Mouse (Mus musculus) midbrain, postnatal 0 days (tissue): ENCODE measurements at regions not wholly inside any gene's neighbourhood (a gene's known extent, or its start where the extent isn't known, plus 50 kb on each side); places are given as distances from the start of the nearest gene placed in this dataset.

ENCODE experiments used
- ATAC-seq: fragments of 200-750 bp; cut with Nextera tagmentation; 2 replicates; pipeline ENCODE4 v1.8.0; 2017; ENCODE audit warnings: moderate number of reproducible peaks, mild to moderate bottlenecking, moderate TSS enrichment, moderate library complexity; ENCODE audit not compliant: low FRiP score
- DNase-seq: peaks from one replicate; pipeline ENCODE4 v3.0.0-alpha.2; 2015; ENCODE audit warnings: low spot score
- H3K27ac ChIP-seq: fragments of 300-500 bp; sonication (generic); 2 replicates; pipeline ENCODE4 v1.5.1; 2014; ENCODE audit warnings: low read depth, mild to moderate bottlenecking, low read length, mixed read lengths
- H3K27me3 ChIP-seq: fragments of 300-500 bp; sonication (generic); 2 replicates; pipeline ENCODE4 v1.6.1; 2014; ENCODE audit warnings: low read length, control low read depth, mixed read lengths; ENCODE audit not compliant: insufficient read depth
- H3K36me3 ChIP-seq: fragments of 300-500 bp; sonication (generic); 2 replicates; pipeline ENCODE4 v1.6.1; 2014; ENCODE audit warnings: low read length, control low read depth, mixed read lengths; ENCODE audit not compliant: insufficient read depth
- H3K4me1 ChIP-seq: fragments of 300-500 bp; sonication (generic); 2 replicates; pipeline ENCODE4 v1.6.1; 2014; ENCODE audit warnings: mild to moderate bottlenecking, control low read depth, antibody characterized with exemption, low read length, mixed read lengths; ENCODE audit not compliant: insufficient read depth
- H3K4me2 ChIP-seq: fragments of 300-500 bp; sonication (generic); 2 replicates; pipeline ENCODE4 v1.6.1; 2014; ENCODE audit warnings: low read depth, mild to moderate bottlenecking, low read length, mixed read lengths; ENCODE audit not compliant: poor library complexity, severe bottlenecking
- H3K4me3 ChIP-seq: fragments of 300-500 bp; sonication (generic); 2 replicates; pipeline ENCODE4 v1.5.1; 2014; ENCODE audit warnings: low read depth, mild to moderate bottlenecking, low read length, moderate library complexity
- H3K9ac ChIP-seq: fragments of 300-500 bp; sonication (generic); replicated peaks from 2 replicates; pipeline ENCODE4 v1.6.1; 2014; ENCODE audit warnings: mild to moderate bottlenecking, low read length, moderate library complexity, mixed read lengths; ENCODE audit not compliant: poor library complexity, severe bottlenecking
- H3K9me3 ChIP-seq: fragments of 300-500 bp; sonication (generic); 2 replicates; pipeline ENCODE4 v1.6.1; 2016; ENCODE audit warnings: low read length, control low read depth
- CTCF ChIP-seq: IDR thresholded peaks from 2 replicates; pipeline ENCODE4 v1.5.1; 2016; ENCODE audit warnings: antibody characterized with exemption, mild to moderate bottlenecking
- WGBS: fragments of 180-500 bp; shearing (Covaris S2); extraction: QIAGEN DNeasy Blood & Tissue Kit; methylation state at CpG from one replicate; pipeline ENCODE4 v1.1.7; 2014; 5-methylcytosine and 5-hydroxymethylcytosine counted together

DNA sequence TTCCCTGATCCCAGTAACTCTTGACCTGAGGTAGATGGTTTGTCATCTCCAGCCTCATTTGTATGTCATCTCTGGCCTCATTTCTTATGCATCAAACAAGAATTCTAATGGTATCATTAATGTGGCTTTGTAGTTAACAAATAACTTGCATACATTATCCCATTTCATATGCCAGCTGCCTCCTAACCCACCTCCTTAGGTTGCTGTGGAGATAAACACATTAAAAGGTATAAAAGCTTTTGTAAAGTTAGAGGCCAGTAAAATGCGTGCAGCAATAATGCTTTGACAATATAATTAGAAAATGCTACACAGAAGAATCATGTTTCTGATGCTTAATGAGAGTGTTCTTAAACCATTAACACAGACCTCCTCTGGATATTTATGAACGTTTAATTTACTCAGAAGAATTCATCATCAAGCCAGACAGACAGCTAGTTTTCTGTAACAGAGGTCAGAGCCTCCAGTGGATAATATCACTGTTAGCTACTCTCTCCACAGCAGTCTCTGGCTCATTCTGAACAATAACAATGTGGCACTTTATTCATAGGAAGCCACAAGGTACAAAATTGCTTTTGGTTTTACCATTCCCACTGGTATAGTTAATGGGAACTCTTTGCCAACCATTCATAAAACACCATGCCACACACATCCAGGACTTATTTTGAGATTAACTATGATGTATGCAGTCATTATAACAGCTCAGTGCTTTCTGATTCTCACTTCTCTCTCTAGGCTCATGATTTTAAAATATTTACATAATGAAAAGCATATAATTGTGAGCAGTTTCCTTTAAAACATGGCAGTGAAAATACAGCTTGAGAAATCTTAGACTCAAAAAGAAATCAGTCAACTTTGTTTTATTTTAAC lies 264.2 kb upstream of the Gm11114 start:
- WGBS = 45% methylated on average over 2 of the region's 2 CpGs
- DNase-seq = peak; percentile 16

DNA sequence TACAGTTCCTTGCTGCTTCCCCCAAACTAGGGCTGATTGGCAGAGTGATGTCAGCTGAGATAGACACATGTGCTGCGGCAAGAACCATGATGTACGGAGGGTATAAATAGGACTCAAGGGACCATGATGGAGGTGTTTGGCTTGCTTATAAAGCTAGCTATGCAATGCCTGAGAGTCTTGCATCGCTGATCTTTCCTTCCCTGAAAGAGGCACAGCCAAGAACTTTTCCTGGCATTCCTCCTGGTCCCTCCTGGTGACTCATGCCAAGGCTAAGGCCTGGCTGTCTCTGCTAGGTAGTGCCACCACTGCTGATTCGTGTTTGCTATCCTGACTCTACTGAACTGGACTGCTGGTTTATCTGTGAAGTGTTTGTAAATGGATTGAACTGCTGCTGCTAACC lies 260.0 kb upstream of the Gm11114 start:
- H3K4me2 ChIP-seq = no peak overlapping the region
- 86% methylated on average over 4 of the region's 4 CpGs for WGBS
- no peaks in the 10 kb centered on the region for H3K36me3 ChIP-seq
- H3K27ac ChIP-seq = no peak overlapping the region
- H3K27me3 ChIP-seq = no peaks in the 10 kb centered on the region
- ATAC-seq (no peak), DNase-seq (no peak)
- H3K9ac ChIP-seq = no peak overlapping the region
- no peaks in the 10 kb centered on the region for H3K4me1 ChIP-seq
- H3K9me3 ChIP-seq = no peaks in the 10 kb centered on the region
- H3K4me3 ChIP-seq = no peak overlapping the region
- TF ChIP-seq CTCF = no peak

More for the DNA sequence above, 264.2 kb upstream of the Gm11114 start:
- Histone ChIP-seq H3K9me3 (no peaks in the 10 kb centered on the region), H3K4me1 (no peaks in the 10 kb centered on the region), H3K4me3 (no peak overlapping the region), H3K27me3 (no peaks in the 10 kb centered on the region), H3K27ac (no peak overlapping the region), H3K9ac (no peak overlapping the region), H3K4me2 (no peak overlapping the region), H3K36me3 (no peaks in the 10 kb centered on the region)
- TF ChIP-seq CTCF = no peak
- ATAC-seq = no peak

GRCm38 (mm10) chr9:85079975-85080374 lies 232.6 kb upstream of the Gm11114 start:
- H3K27ac ChIP-seq = no peak overlapping the region
- no peak for DNase-seq
- WGBS = 83% methylated on average over 5 of the region's 5 CpGs
- H3K4me3 ChIP-seq = no peak overlapping the region
- H3K4me2 ChIP-seq = no peak overlapping the region
- no peaks in the 10 kb centered on the region for H3K4me1 ChIP-seq
- no peak for ATAC-seq
- no peak for TF ChIP-seq CTCF
- H3K36me3 ChIP-seq = no peaks in the 10 kb centered on the region
- H3K27me3 ChIP-seq = no peaks in the 10 kb centered on the region
- no peaks in the 10 kb centered on the region for H3K9me3 ChIP-seq
- H3K9ac ChIP-seq = no peak overlapping the region

- no peak for DNase-seq
- no peaks in the 10 kb centered on the region for H3K9me3 ChIP-seq
- H3K4me2 ChIP-seq = no peak overlapping the region
- no peak overlapping the region for H3K27ac ChIP-seq
- H3K4me1 ChIP-seq = no peaks in the 10 kb centered on the region
- no peak for TF ChIP-seq CTCF
- no peak overlapping the region for H3K9ac ChIP-seq
- no peak overlapping the region for H3K4me3 ChIP-seq
- no peak for ATAC-seq
- no peaks in the 10 kb centered on the region for H3K36me3 ChIP-seq
- 95% methylated on average over 6 of the region's 6 CpGs for WGBS
- no peaks in the 10 kb centered on the region for H3K27me3 ChIP-seq
These were observed 223.8 kb upstream of the Gm11114 start for GRCm38 (mm10) chr9:85088556-85089338.

DNA sequence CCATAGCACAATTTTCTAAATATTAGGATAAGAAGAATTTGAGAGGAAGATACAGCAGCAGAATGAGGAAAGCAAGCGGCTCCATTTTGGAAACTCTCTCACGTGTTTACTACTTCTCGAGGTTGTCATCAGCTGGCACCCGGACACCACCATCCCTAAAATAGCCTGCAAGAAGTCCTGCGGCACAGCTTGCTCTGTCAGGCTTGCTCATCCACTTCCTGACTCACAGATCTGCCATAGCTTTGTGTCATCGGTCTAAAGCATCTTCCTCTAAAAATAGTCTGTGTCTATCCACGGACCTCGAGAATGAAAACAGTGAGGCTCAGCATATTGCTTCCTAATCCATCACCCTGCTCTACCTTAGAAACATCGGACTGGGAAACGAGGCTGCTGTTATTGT lies 222.3 kb upstream of the Gm11114 start:
- Histone ChIP-seq H3K4me2 (no peak overlapping the region), H3K4me1 (no peaks in the 10 kb centered on the region), H3K27ac (no peak overlapping the region), H3K9me3 (no peaks in the 10 kb centered on the region), H3K4me3 (no peak overlapping the region), H3K36me3 (no peaks in the 10 kb centered on the region), H3K27me3 (no peaks in the 10 kb centered on the region), H3K9ac (no peak overlapping the region)
- DNase-seq (no peak), ATAC-seq (no peak)
- no peak for TF ChIP-seq CTCF
- 86% methylated on average over 10 of the region's 10 CpGs for WGBS

DNA sequence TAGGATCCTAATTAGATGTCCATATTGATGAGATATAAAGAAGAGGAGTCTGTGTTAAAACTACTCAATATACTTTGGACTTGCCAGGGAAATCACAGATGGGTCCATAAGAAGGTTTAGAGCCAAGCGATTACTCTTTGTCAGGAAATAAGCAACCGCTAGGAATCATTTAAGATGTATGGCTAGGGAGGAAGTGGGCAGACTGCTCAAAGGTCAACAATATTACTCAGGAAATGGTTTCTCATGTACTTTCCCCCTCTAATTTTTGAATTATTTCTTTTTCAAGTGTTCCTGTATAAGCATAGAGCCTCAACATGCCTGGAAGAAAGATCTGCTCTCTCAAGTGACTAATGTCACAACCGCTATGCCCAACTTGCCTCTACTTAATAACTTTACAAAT lies 217.3 kb upstream of the Gm11114 start:
- no peak for ATAC-seq

More for the DNA sequence above, 217.3 kb upstream of the Gm11114 start:
- H3K9ac ChIP-seq = no peak overlapping the region
- no peaks in the 10 kb centered on the region for H3K9me3 ChIP-seq
- TF ChIP-seq CTCF = no peak
- H3K27me3 ChIP-seq = no peaks in the 10 kb centered on the region
- DNase-seq = no peak
- H3K4me1 ChIP-seq = no peaks in the 10 kb centered on the region
- no peak overlapping the region for H3K27ac ChIP-seq
- H3K4me2 ChIP-seq = no peak overlapping the region
- WGBS = 91% methylated on average over 3 of the region's 3 CpGs
- no peak overlapping the region for H3K4me3 ChIP-seq
- H3K36me3 ChIP-seq = no peaks in the 10 kb centered on the region
